Mouse (Mus musculus): ENCODE data around the gene Mnat1. TPM values are rescaled to one million over a fixed set of nuclear protein-coding genes. Genes with fewer than 3 reads are reported as not detected.

Mnat1 gene
- 0.68 and 1.0 TPM in 2 replicates for polyA plus RNA-seq (2012; rRNA removed; ENCODE audit: low replicate concordance)

DNA sequence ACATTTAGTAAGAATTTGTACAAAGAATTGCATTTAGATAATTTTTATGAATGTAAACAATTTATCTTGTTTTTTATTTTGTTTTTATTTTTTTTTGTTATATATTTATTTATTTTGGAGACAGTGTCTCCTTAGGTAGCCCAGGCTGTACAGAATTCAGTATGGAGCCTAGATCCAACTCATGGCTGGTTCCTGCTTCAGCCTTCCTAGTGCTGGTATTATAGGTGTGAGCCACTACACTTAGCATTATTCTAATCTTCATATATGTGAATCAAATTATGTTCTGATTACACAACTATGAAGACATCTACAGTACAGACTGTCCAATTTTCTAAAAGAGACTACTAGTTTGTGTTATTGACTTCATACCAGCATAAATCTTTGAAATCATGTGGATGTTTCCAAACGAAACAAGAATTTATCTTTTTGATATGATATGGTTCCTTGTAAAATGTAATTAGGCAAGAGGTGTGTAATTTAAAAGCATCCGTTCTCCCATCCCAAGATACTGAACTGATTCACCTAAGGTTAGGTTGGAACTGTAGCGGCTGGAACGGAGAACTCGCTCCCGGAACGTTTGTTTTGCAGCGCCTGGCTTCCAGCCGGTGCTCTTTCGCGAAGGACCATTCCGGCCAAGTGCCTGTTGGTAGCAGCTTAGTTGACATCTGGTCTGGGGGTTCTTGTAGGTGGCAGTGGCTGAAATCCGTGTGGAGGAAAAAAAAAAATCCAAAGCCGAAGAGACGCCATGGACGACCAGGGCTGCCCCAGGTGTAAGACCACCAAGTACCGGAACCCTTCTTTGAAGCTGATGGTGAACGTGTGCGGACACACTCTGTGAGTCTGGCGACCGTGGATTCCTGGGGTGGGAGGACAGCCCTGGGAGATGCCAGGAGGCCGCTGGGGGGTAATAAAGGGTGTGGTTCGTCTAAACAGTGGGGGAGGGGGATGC is at the start of gene Mnat1:
Gene Mnat1 (plus strand): TSS at position 625 of the 949 bp plus-strand sequence.

DNA sequence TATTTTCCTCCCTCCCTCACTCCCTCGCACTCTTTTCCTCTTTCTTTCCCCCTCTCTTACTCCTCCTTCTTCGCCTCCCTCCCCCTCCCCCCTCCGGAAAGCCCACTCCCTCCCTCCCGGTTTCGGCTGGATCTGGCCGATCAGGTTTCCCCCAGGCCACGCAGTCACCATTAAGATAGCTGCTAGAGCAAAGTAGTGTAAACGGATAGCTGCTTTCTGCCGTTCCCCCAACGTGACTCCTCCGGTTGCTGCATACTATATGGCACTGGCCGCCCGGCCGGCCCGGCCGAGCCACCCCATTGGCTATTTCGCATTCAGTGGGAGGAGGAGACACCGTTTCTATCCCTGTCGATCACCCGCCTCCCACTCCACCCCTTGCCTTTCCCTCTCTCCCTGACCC is 10.3 kb upstream of the Mnat1 start, which contains the start of gene Six4:
Gene Six4 (minus strand): TSS at position 261 of the 400 bp plus-strand sequence.

DNA sequence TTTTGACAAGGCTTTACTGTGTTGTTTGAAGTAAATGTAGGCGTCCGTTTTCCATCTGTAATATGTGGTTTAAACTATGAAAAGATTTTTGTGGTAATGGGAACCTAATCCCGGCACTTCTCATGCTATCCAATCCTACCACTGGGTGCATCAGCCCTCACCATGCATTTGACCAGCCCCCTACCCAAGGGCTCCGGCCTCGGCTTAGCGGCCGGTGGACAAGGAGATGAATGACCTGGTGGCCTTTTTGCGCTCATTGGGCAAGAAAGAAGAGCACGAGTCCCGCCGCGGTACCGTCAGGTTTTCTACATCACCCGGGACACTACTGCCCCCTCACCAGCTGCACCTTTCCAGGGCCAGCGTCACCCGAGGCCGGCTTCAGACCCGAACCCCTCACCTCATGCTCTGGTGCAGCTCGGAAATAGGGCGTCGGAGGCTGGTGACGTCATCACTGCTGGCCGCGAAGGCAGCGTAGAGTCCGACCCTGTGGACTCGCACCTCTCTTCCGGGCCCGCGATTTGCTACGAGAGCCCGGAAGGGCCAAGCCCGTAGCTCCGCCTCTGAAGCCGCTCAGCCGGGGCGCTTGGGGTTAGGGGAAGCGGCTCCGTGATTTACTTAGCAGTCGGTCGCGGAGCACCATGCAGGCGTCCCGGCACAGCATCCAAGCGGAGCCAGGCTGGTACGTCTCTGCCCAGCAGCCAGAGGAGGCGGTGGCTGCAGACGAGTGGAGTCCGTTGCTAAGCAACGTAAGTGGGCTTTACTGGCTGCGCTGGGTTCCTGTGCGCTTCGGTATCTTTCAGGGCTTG is 163.0 kb downstream of the Mnat1 start, which contains the start of the genes Trmt5 and Slc38a6:
Gene Trmt5 (minus strand): TSS at position 424 of the 806 bp plus-strand sequence.
Gene Slc38a6 (plus strand): TSS at position 493 of the 806 bp plus-strand sequence.

Other genes with a start within 250 kb of the Mnat1 start
- gene Six6, start 183.8 kb upstream of the Mnat1 start, polyA plus RNA-seq (2012; rRNA removed; ENCODE audit: low replicate concordance) = not detected in 2 replicates
- not detected in 2 replicates for gene 4930447C04Rik, start 182.9 kb upstream of the Mnat1 start, polyA plus RNA-seq (2012; rRNA removed; ENCODE audit: low replicate concordance)
- gene Six1, start 69.8 kb upstream of the Mnat1 start, polyA plus RNA-seq (2012; rRNA removed; ENCODE audit: low replicate concordance) = not detected in 2 replicates
- 0.13 TPM in 1 of 2 replicates, not detected in the other for gene Six4, start 10.3 kb upstream of the Mnat1 start, polyA plus RNA-seq (2012; rRNA removed; ENCODE audit: low replicate concordance)
- gene Trmt5, start 163.0 kb downstream of the Mnat1 start, polyA plus RNA-seq (2012; rRNA removed; ENCODE audit: low replicate concordance) = 0.71 and 1.1 TPM in 2 replicates
- gene Slc38a6, start 163.1 kb downstream of the Mnat1 start, polyA plus RNA-seq (2012; rRNA removed; ENCODE audit: low replicate concordance) = 1.8 and 6.4 TPM in 2 replicates